20 mouse cellular contexts compared by ENCODE assay signal in genomic region chr7:29154018-29154720, GRCm38 (mm10). TPM values are rescaled to one million over a fixed set of nuclear protein-coding genes. Genes with fewer than 3 reads are reported as not detected.
DNase-seq lines count a peak whose midpoint lies in the region; ATAC-seq and TF ChIP-seq lines count a peak whose summit lies in the region.
"Had no signal": no experiment of that assay in that cellular context is flagged by ENCODE, and none has a peak within 500 bp of the region (broad histone marks: within the 10 kb centered on the region; RNA-seq: fewer than 3 reads in every experiment).

No protein-coding gene starts in this region.

- no peak overlapping the region for H3K27ac ChIP-seq in layer of hippocampus, adult 2 months
- H3K27ac ChIP-seq: forebrain, embryonic 13.5 days; heart, embryonic 15.5 days; limb, embryonic 10.5 days; liver, embryonic 15.5 days; macrophage had no signal

- TF ChIP-seq CTCF in layer of hippocampus, adult 2 months (conservative IDR thresholded peaks at IDR 0.05), result peak; percentile 59

- H3K4me3 ChIP-seq in layer of hippocampus, adult 2 months, result no peak overlapping the region
- H3K4me3 ChIP-seq: liver, embryonic 15.5 days had no signal

- no peak for ATAC-seq in CD4-positive, CD25-positive, alpha-beta regulatory T cell, adult 4 months
- no peak for ATAC-seq in inflammation-experienced regulatory T-cells, adult 6 months
- ATAC-seq: activated CD4-positive, CD25-positive, alpha-beta regulatory T cell, adult 4 months; forebrain, embryonic 13.5 days had no signal

- DNase-seq in CD4-positive, CD25-positive, alpha-beta regulatory T cell, adult 2 months (ENCODE audit: low read depth, low spot score), result peak; percentile 51
- no peak for DNase-seq in layer of hippocampus, adult 2 months (ENCODE audit: low spot score in 2 of 2)
- DNase-seq in layer of hippocampus, postnatal 25 days (ENCODE audit: extremely low spot score in 1 of 2, low spot score in 1 of 2), result no peak
- peak; percentile 63 for DNase-seq in thymus, postnatal 4 days
- DNase-seq in thymus, postnatal 36 days, result no peak
- DNase-seq in urinary bladder, postnatal 14 days (ENCODE audit: low spot score), result no peak
- DNase-seq: adrenal gland, postnatal 36 days; heart, adult 11 months; kidney, adult 8-10 months; kidney, postnatal 4 days; layer of hippocampus, postnatal 36 days; right cerebral cortex, postnatal 25 days had no signal

RNA-seq across cellular contexts. Expression of gene Fam98c, which starts 1.9 kb away (rescaled TPM):
- polyA plus RNA-seq in CD4-positive, CD25-positive, alpha-beta regulatory T cell, adult 4 months (2017; shearing (Covaris generic)), result 1 to 10 TPM; 8.3 to 9.4 TPM
- 10 to 100 TPM; 28.1 to 29.3 TPM for total RNA-seq in layer of hippocampus, adult 2 months (2021)
- total RNA-seq in layer of hippocampus, postnatal 25 days (2021), result 10 to 100 TPM; 28.9 to 30.8 TPM
- 10 to 100 TPM in 2 of 3 experiments, 1 to 10 TPM in 1; 6.5 to 11.3 (median 11.3) TPM for polyA plus RNA-seq in inflammation-experienced regulatory T-cells, adult 6 months (2017; shearing (Covaris generic))

RNA-seq across cellular contexts. Expression of gene Ggn, which starts 15.8 kb away (rescaled TPM):
- not detected for polyA plus RNA-seq in CD4-positive, CD25-positive, alpha-beta regulatory T cell, adult 4 months (2017; shearing (Covaris generic))
- total RNA-seq in layer of hippocampus, adult 2 months (2021), result under 1 TPM; 0.88 to 0.95 TPM
- 1 to 10 TPM in 1 of 2 experiments, under 1 TPM in 1; 0.86 to 1.2 TPM for total RNA-seq in layer of hippocampus, postnatal 25 days (2021)
- polyA plus RNA-seq in inflammation-experienced regulatory T-cells, adult 6 months (2017; shearing (Covaris generic)), result not detected
- polyA plus RNA-seq: activated CD4-positive, CD25-positive, alpha-beta regulatory T cell, adult 4 months had no signal

RNA-seq across cellular contexts. Expression of gene Spred3, which starts 16.0 kb away (rescaled TPM):
- under 1 TPM in 1 of 2 experiments, not detected in 1; 0.42 TPM for polyA plus RNA-seq in CD4-positive, CD25-positive, alpha-beta regulatory T cell, adult 4 months (2017; shearing (Covaris generic))
- 10 to 100 TPM; 46.9 to 48.1 TPM for total RNA-seq in layer of hippocampus, adult 2 months (2021)
- total RNA-seq in layer of hippocampus, postnatal 25 days (2021), result 10 to 100 TPM; 38.8 to 55.5 TPM
- under 1 TPM; 0.18 to 0.46 (median 0.46) TPM for polyA plus RNA-seq in inflammation-experienced regulatory T-cells, adult 6 months (2017; shearing (Covaris generic))

RNA-seq across cellular contexts. Expression of gene Rasgrp4, which starts 19.5 kb away (rescaled TPM):
- 1 to 10 TPM; 1.1 to 3.2 TPM for polyA plus RNA-seq in CD4-positive, CD25-positive, alpha-beta regulatory T cell, adult 4 months (2017; shearing (Covaris generic))
- total RNA-seq in layer of hippocampus, adult 2 months (2021), result under 1 TPM; 0.91 to 0.97 TPM
- total RNA-seq in layer of hippocampus, postnatal 25 days (2021), result under 1 TPM; 0.66 to 0.80 TPM
- polyA plus RNA-seq in inflammation-experienced regulatory T-cells, adult 6 months (2017; shearing (Covaris generic)), result 1 to 10 TPM in 1 of 3 experiments, under 1 TPM in 2; 0.45 to 1.1 (median 0.95) TPM

RNA-seq across cellular contexts. Expression of gene Psmd8, which starts 26.3 kb away (rescaled TPM):
- polyA plus RNA-seq in CD4-positive, CD25-positive, alpha-beta regulatory T cell, adult 4 months (2017; shearing (Covaris generic)), result 100 to 1,000 TPM; 163 to 175 TPM
- total RNA-seq in layer of hippocampus, adult 2 months (2021), result 100 to 1,000 TPM; 131 to 133 TPM
- total RNA-seq in layer of hippocampus, postnatal 25 days (2021), result 100 to 1,000 TPM; 136 to 143 TPM
- 100 to 1,000 TPM; 174 to 249 (median 197) TPM for polyA plus RNA-seq in inflammation-experienced regulatory T-cells, adult 6 months (2017; shearing (Covaris generic))

Comparison
In these comparisons a context has a peak if more than half of its experiments do, and no peak if none do; other contexts are left out.
1. DNase-seq: peak in CD4-positive, CD25-positive, alpha-beta regulatory T cell, adult 2 months (single experiment) and thymus, postnatal 4 days (single experiment); none in layer of hippocampus, adult 2 months (0 of 2), layer of hippocampus, postnatal 25 days (0 of 2), thymus, postnatal 36 days (0 of 2) and urinary bladder, postnatal 14 days (single experiment).